Mouse (Mus musculus) gastrocnemius, postnatal 14 days (tissue): ENCODE measurements around the gene D630003M21Rik. TPM values are rescaled to one million over a fixed set of nuclear protein-coding genes. Genes with fewer than 3 reads are reported as not detected.
A peak's percentile ranks its signal among the peaks of the same experiment; 100 is the strongest.

Experiments
- DNase-seq: peaks from one replicate; pipeline ENCODE4 v3.0.0; 2021; ENCODE audit warnings: mixed read lengths
- intact Hi-C: fragments of 180-260 bp; cut with DNase I; formaldehyde crosslinking; loops from one replicate; pipeline ENCODE4 v1.15.1; 2025; ENCODE audit warnings: low total_unique reads
- total RNA-seq, 2 experiments: library from RNA; stranded (reverse); gene quantifications; 2 replicates each; pipeline ENCODE4 v1.2.3; 2021

The D630003M21Rik gene
- total RNA-seq, 2 experiments from 2014 or later, result 3.3 to 4.2 TPM

GRCm38 (mm10) chr2:158207848-158208247 is 21.2 kb downstream of the D630003M21Rik start:
- DNase-seq, result peak; percentile 73
- intact Hi-C loops, result loop anchor here (2.0 to 10.0 kb wide), 2 partner anchors 53 to 603 kb away; no protein-coding TSS in a partner anchor

GRCm38 (mm10) chr2:158204114-158204513 is 24.9 kb downstream of the D630003M21Rik start:
- intact Hi-C loops, result loop anchor here (5.0 to 10.0 kb wide), 3 partner anchors 137 to 599 kb away; no protein-coding TSS in a partner anchor
- DNase-seq, result peak; percentile 78

- intact Hi-C loops, result loop anchor here (1.0 to 10.0 kb wide), 5 partner anchors 53 to 599 kb away; no protein-coding TSS in a partner anchor
- DNase-seq, result no peak
Observed at GRCm38 (mm10) chr2:158203686-158204085, 25.3 kb downstream of the D630003M21Rik start.

- peak; percentile 62 for DNase-seq
Observed at GRCm38 (mm10) chr2:158199281-158199680, 29.7 kb downstream of the D630003M21Rik start.

GRCm38 (mm10) chr2:158198861-158199260 is 30.2 kb downstream of the D630003M21Rik start:
- DNase-seq, result no peak
- intact Hi-C loops, result no loop called here

More at GRCm38 (mm10) chr2:158199281-158199680, 29.7 kb downstream of the D630003M21Rik start:
- intact Hi-C loops, result no loop called here

- DNase-seq, result no peak
- intact Hi-C loops, result no loop called here
Observed at GRCm38 (mm10) chr2:158197971-158198370, 31.1 kb downstream of the D630003M21Rik start.

GRCm38 (mm10) chr2:158194945-158195640 is 33.9 kb downstream of the D630003M21Rik start:
- DNase-seq, result peak; percentile 62

GRCm38 (mm10) chr2:158193611-158194336 is 35.2 kb downstream of the D630003M21Rik start:
- intact Hi-C loops, result no loop called here
- DNase-seq, result no peak

More at GRCm38 (mm10) chr2:158194945-158195640, 33.9 kb downstream of the D630003M21Rik start:
- intact Hi-C loops, result no loop called here

- intact Hi-C loops, result no loop called here
- DNase-seq, result peak; percentile 69
Observed at GRCm38 (mm10) chr2:158191098-158191497, 37.9 kb downstream of the D630003M21Rik start.

- intact Hi-C loops, result no loop called here
- DNase-seq, result no peak
Observed at GRCm38 (mm10) chr2:158189451-158189850, 39.6 kb downstream of the D630003M21Rik start.

- no peak for DNase-seq
- intact Hi-C loops, result no loop called here
Observed at GRCm38 (mm10) chr2:158186206-158186871, 42.7 kb downstream of the D630003M21Rik start.

GRCm38 (mm10) chr2:158183266-158183665 is 45.8 kb downstream of the D630003M21Rik start:
- intact Hi-C loops, result no loop called here

GRCm38 (mm10) chr2:158181932-158182331 is 47.1 kb downstream of the D630003M21Rik start:
- no peak for DNase-seq
- intact Hi-C loops, result no loop called here

More at GRCm38 (mm10) chr2:158183266-158183665, 45.8 kb downstream of the D630003M21Rik start:
- no peak for DNase-seq

- intact Hi-C loops, result no loop called here
- DNase-seq, result peak; percentile 64
Observed at GRCm38 (mm10) chr2:158180797-158181196, 48.2 kb downstream of the D630003M21Rik start.

- DNase-seq, result peak; percentile 75
- intact Hi-C loops, result no loop called here
Observed at GRCm38 (mm10) chr2:158179370-158180111, 49.5 kb downstream of the D630003M21Rik start.

- intact Hi-C loops, result no loop called here
- DNase-seq, result peak; percentile 85
Observed at GRCm38 (mm10) chr2:158178696-158179369, 50.2 kb downstream of the D630003M21Rik start.

- DNase-seq, result no peak
- intact Hi-C loops, result no loop called here
Observed at GRCm38 (mm10) chr2:158178139-158178538, 50.9 kb downstream of the D630003M21Rik start.

GRCm38 (mm10) chr2:158177574-158177973 is 51.4 kb downstream of the D630003M21Rik start:
- intact Hi-C loops, result no loop called here
- DNase-seq, result no peak

GRCm38 (mm10) chr2:158176763-158177162 is 52.3 kb downstream of the D630003M21Rik start:
- intact Hi-C loops, result no loop called here
- no peak for DNase-seq
